Mouse (Mus musculus) heart, adult 8-10 months (tissue): Measurements from ENCODE around the gene Tns4. TPM values are rescaled to one million over a fixed set of nuclear protein-coding genes. Genes with fewer than 3 reads are reported as not detected.

Experiments
- DNase-seq: peaks from one replicate; pipeline ENCODE4 v3.0.0; 2022; ENCODE audit warnings: low spot score
- total RNA-seq, 4 experiments: library from RNA; stranded (reverse); gene quantifications; 2 replicates each; pipeline ENCODE4 v1.2.4; 2022

The Tns4 gene
- total RNA-seq, 4 experiments from 2014 or later = 0.06 to 0.43 (median 0.16) TPM

DNA sequence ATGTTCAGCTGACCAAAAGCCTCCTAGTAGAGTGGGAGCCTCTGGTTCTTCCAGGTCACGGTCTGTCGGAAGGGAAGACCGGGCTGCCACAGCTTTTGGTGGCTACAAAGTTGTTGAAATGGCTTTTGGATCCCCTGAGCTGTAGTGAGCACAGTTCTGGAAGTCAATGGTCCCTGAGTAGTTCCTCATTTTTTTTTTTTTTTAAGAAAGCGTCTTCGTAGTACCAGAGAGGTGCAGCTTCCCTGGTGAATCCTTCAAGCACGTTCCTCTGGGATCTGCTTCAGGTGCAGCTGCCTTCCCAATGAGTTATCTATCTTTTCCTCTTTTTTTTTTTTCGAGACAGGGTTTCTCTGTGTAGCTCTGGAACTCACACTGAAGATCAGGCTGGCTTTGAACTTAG lies 4.6 kb upstream of the Tns4 start:
- DNase-seq = no peak

DNA sequence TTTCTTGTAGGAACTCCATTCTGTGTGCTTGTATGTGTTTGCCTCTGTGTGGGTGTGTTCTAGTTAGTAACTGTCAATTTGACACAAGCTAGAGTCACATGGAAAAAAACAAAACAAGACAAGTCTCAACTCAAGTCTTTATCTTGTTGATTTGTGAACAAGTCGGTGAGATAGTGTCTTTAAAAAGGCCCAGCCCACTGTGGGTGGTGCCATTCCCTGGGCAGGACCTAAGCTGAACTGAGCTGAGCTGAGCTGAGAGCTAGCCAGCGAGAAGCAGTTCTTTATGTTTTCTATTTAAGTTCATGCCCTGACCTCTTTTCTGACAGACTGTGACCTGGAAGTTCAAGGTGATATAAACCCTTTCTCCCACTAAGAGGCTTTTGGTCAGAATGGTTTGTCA lies 2.6 kb upstream of the Tns4 start:
- DNase-seq = no peak

DNA sequence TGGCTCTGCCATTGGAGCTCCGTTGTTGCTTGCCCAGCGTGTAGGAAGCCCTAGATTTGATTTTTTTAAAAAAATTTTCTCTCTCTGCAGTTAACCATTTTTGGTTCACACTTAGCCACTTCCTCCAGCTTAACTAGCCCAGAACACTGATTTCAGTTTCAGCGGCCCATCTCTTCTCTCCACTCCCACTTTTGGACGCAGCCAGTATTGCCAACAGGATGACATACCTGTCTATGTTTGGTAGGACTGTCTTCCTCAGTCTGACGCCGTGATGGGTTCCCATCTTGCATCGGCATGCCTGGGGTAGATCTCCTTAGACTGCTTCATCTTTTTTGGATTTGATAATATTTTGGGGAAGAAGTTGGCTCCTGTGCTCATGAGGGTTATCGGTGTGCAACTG lies 1.3 kb upstream of the Tns4 start:
- no peak for DNase-seq

- DNase-seq = no peak
Measured at GRCm38 (mm10) chr11:99088486-99088885, 620 bp downstream of the Tns4 start.

GRCm38 (mm10) chr11:99084366-99084765 lies 4.7 kb downstream of the Tns4 start:
- no peak for DNase-seq

- no peak for DNase-seq
Measured at GRCm38 (mm10) chr11:99083516-99083915, 5.6 kb downstream of the Tns4 start.

- DNase-seq = no peak
Measured at GRCm38 (mm10) chr11:99082098-99082497, 7.0 kb downstream of the Tns4 start.

DNA sequence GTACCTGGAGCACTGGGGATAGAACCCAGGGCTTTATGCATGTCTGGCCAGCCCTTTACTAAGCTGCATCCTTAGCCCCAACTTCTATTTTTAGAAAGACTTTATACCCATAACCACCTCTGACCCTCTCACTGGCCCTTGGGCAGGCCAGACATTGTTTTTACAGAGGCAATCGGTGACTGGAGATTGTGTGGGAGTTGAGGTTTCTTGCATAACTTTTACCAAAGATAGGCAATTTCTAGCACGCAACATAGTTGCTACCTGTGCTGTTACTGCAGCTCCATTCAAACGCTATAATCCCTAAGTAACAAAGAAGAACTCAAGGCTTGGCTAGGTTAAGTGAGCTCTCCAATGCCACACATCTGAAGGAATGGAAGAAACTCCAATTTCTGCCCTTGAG lies 7.5 kb downstream of the Tns4 start:
- no peak for DNase-seq

GRCm38 (mm10) chr11:99080902-99081543 lies 8.1 kb downstream of the Tns4 start:
- DNase-seq = peak; percentile 20

- DNase-seq = no peak
Measured at GRCm38 (mm10) chr11:99077869-99078268, 11.2 kb downstream of the Tns4 start.

DNA sequence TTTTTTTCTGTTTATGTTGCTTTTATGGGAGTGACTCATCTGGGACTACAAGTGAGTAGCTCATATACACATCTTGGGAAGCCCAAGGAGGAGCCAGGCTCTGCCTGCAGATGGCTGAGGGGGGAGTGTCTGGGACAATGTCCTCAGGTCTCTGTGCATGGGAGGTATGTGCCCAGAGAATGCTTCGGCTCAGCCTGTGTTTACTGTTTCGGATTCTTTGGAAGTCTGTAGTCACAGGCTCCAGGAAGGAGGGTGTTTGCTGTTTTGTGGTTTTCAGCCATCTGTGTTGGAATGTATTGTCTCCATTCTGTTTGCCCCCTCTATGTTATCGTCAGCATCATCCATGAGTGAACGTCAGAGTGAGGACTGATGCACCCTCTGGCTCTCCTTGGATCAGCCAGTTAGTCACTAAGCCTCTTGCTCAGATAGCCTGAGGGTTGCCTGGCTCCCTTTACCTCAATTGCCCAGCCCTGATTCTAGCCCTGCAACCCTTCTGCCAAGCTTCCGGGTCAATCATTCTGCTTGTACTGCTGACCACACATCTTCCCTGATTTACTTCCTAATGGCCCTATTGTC lies 12.3 kb downstream of the Tns4 start:
- DNase-seq = no peak

DNA sequence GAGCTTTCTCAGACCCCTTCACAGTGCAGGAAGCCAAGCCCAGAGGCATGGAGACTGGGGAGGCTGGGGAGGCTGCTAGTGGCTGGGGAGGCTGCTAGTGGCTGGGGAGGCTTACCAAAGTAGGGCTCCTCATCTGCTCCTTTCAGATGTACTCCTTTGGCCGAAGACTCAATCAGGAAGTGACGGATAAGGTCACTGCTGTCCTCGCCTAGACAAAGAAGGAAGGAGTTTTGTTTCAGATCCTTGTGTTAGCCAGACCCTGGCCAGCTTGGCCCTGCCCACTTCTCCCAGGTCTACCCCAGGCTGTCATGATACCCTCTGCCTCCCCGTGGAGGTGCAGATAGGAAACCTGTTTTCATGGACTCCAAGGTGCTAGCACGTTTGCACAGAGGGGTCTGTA lies 15.3 kb downstream of the Tns4 start:
- no peak for DNase-seq

- DNase-seq = no peak
Measured at GRCm38 (mm10) chr11:99071866-99072265, 17.2 kb downstream of the Tns4 start.

DNA sequence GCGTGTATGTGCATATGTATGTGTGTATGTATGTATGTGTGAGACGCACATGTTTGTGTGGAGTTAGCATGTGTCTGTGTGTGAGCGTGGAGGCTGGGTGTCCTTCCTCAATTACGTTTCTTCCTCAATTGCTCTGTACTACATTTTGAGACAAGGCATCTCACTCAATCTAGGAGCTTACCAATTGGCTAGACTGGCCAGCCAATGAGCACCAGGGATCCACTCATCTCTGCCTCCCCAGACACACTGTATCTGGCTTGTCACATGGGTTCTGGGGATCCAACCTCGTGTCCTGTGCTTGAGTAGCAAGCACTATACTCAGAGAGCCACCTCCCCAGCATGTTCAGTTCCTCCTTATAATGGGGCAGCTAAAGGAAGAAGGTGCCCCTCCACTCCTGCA lies 20.7 kb downstream of the Tns4 start:
- no peak for DNase-seq

DNA sequence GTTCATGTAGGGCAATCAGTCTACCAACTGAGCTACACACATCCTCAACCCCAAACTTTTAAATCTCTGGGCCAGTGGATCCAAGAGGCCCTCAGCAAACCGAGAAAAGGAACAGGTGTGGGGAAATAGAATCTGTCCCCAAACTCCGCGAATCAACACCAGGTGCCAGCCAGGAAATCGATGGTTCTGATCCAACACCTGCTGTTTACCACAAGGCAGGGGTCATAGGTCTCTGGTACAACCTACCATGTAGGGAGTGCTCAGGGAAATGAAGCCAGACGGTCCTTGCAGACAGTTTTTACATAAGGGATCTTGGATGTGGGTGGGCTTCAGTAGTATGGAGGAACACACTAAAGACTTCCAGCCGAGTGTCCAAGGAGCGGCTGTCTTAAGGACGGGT lies 21.5 kb downstream of the Tns4 start:
- DNase-seq = no peak

GRCm38 (mm10) chr11:99065979-99066378 lies 23.1 kb downstream of the Tns4 start:
- peak; percentile 90 for DNase-seq

GRCm38 (mm10) chr11:99065353-99065752 lies 23.8 kb downstream of the Tns4 start:
- DNase-seq = no peak

GRCm38 (mm10) chr11:99063406-99064131 lies 25.5 kb downstream of the Tns4 start:
- no peak for DNase-seq

GRCm38 (mm10) chr11:99062661-99063060 lies 26.4 kb downstream of the Tns4 start:
- no peak for DNase-seq

DNA sequence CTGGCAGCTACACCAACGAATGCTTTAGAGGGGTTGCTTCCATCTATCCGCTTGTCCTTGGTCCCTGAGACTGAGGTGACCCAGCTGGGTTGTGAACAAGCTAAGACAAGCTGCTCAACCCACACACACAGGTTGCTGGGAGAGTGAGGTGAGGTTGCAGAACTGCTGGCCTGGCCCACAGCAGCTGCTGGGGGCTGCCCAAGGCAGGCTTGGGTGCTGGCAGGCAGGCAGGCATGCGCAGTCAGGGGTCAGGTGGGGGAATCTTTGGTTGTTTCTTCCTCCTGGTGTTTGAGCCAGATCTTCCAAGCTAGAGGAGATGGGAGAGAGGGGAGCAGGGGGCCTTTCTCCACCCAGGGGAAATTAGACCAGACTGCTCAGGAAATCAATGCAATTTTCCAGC lies 28.7 kb downstream of the Tns4 start:
- DNase-seq = no peak

DNA sequence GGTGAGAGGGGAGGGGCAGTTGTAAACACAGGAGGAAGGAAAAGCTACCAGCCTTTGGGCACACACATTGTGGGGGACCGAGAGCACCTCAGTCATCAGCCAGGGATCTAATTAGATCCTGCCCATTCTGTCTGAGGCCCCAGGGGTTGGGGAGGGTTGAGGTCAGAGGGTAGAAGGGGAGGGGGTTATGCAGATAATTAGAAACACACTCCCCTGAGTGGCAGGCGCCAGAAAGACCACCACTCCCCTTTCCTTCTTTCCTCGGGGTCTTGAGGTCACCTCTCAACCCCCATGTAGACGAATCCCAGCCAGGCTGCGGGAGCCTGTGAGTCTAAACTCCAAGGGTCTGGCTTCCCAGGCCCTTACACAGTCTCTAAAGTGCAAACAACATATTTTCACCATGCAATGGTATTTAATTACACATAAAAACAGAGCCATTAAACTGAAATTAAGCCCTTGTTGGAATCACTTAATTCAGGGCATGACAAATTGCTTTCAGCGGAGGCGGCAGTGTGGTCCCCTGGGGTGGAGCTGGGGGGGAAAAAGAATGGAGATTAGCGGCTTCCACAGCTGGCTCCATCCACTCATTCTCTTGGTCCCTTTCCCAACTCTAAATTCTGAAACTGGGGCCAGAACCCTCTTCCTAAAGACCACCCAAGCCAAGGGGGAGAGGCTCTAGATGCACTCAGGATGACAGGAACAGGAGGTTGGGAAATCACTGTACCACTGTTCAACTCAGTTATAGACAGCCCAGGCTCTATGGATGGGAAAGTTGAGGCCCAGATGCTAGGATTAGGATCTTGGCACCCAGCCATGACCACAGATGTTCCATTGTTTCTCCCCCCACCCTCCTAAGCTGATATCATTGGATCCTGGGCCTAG lies 33.3 kb downstream of the Tns4 start:
- no peak for DNase-seq

GRCm38 (mm10) chr11:99055143-99055542 lies 34.0 kb downstream of the Tns4 start:
- no peak for DNase-seq
